Mouse (Mus musculus) lung, embryonic 14.5 days (tissue): Measurements from ENCODE around the gene Eed. TPM values are rescaled to one million over a fixed set of nuclear protein-coding genes. Genes with fewer than 3 reads are reported as not detected.

ENCODE experiments used
- ATAC-seq: fragments of 200-750 bp; cut with Nextera tagmentation; 2 replicates; pipeline ENCODE4 v1.8.0; 2017; ENCODE audit warnings: mild to moderate bottlenecking, moderate TSS enrichment, moderate library complexity; ENCODE audit not compliant: insufficient read depth
- DNase-seq: peaks from one replicate; pipeline ENCODE4 v3.0.0-alpha.2; 2015
- H3K27ac ChIP-seq: fragments of 300-500 bp; sonication (generic); 2 replicates; pipeline ENCODE4 v1.5.1; 2014; ENCODE audit warnings: low read depth, mild to moderate bottlenecking, moderate library complexity
- H3K27me3 ChIP-seq: fragments of 300-500 bp; sonication (generic); 2 replicates; pipeline ENCODE4 v1.6.1; 2014; ENCODE audit warnings: low read length, control low read depth; ENCODE audit not compliant: insufficient read depth
- H3K36me3 ChIP-seq: fragments of 300-500 bp; sonication (generic); 2 replicates; pipeline ENCODE4 v1.6.1; 2014; ENCODE audit warnings: control low read depth; ENCODE audit not compliant: insufficient read depth
- H3K4me1 ChIP-seq: fragments of 300-500 bp; sonication (generic); 2 replicates; pipeline ENCODE4 v1.6.1; 2014; ENCODE audit warnings: antibody characterized with exemption, control low read depth; ENCODE audit not compliant: insufficient read depth
- H3K4me2 ChIP-seq: fragments of 300-500 bp; sonication (generic); 2 replicates; pipeline ENCODE4 v1.6.1; 2014; ENCODE audit warnings: mild to moderate bottlenecking
- H3K4me3 ChIP-seq: fragments of 300-500 bp; sonication (generic); 2 replicates; pipeline ENCODE4 v1.5.1; 2014; ENCODE audit warnings: low read depth, low read length
- H3K9ac ChIP-seq: fragments of 300-500 bp; sonication (generic); 2 replicates; pipeline ENCODE4 v1.6.1; 2014
- H3K9me3 ChIP-seq: fragments of 300-500 bp; sonication (generic); 2 replicates; pipeline ENCODE4 v1.6.1; 2016; ENCODE audit warnings: low read depth, low read length, control low read depth
- CTCF ChIP-seq: IDR thresholded peaks from 2 replicates; pipeline ENCODE4 v1.5.1; 2016; ENCODE audit warnings: antibody characterized with exemption, low read depth
- WGBS: fragments of 180-500 bp; shearing (Covaris S2); extraction: QIAGEN DNeasy Blood & Tissue Kit; methylation state at CpG from one replicate; pipeline ENCODE4 v1.1.7; 2014; 5-methylcytosine and 5-hydroxymethylcytosine counted together
- polyA plus RNA-seq: library from polyadenylated mRNA; unstranded; fragments of >200 nt; fragmentation: Nextera tagmentation; extraction: Ambion mirVana; gene quantifications from 2 replicates; pipeline ENCODE4 v1.2.1, GENCODE M21; 2014

Gene Eed
- polyA plus RNA-seq, 1 experiment from 2014 or later = 75.5 TPM

- ATAC-seq (no peak), DNase-seq (peak; percentile 22)
- no peak overlapping the region for H3K9ac ChIP-seq
- H3K27ac ChIP-seq = no peak overlapping the region
- WGBS = 59% methylated on average over 10 of the region's 10 CpGs
- TF ChIP-seq CTCF = no peak
- H3K27me3 ChIP-seq = no peaks in the 10 kb centered on the region
- no peaks in the 10 kb centered on the region for H3K9me3 ChIP-seq
- no peak overlapping the region for H3K4me3 ChIP-seq
- H3K4me1 ChIP-seq = 0 out of 2 replicates have a peak, but pooled peaks cover 5% of the 10 kb centered on the region
- H3K36me3 ChIP-seq = no peaks in the 10 kb centered on the region
- no peak overlapping the region for H3K4me2 ChIP-seq
Observed at GRCm38 (mm10) chr7:90019570-90019969, 38.8 kb upstream of the Eed start.

GRCm38 (mm10) chr7:90016930-90017588, 36.3 kb upstream of the Eed start:
- Histone ChIP-seq H3K4me2 (no peak overlapping the region), H3K27me3 (no peaks in the 10 kb centered on the region), H3K27ac (no peak overlapping the region), H3K4me1 (no peaks in the 10 kb centered on the region), H3K36me3 (no peaks in the 10 kb centered on the region), H3K9ac (no peak overlapping the region), H3K9me3 (no peaks in the 10 kb centered on the region), H3K4me3 (no peak overlapping the region)
- 20% methylated on average over 5 of the region's 5 CpGs for WGBS
- DNase-seq = peak; percentile 38
- ATAC-seq = peak; percentile 48; the same call in 1 of the 2 replicates
- TF ChIP-seq CTCF = no peak

DNA sequence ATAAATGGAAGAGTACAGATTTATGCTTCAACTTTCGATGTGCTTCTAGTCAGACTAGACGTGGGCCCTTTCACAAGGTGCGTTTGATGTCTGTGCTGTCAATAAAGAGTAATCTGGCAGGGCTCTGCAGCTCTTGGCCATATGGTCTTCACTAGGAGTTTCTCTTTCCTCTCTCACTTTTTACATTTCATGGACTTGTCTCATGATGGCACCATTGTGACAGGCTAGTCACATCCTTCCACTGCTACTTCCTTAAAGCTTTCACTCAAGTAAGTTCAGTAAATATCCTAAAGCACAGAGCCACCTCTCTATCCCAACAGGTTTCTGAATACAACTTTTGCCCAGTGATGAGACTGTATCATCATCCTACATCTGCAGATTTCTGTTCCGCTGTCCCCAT, 35.7 kb upstream of the Eed start:
- no peak overlapping the region for H3K4me3 ChIP-seq
- ATAC-seq = peak; percentile 71; the same call in 1 of the 2 replicates

DNA sequence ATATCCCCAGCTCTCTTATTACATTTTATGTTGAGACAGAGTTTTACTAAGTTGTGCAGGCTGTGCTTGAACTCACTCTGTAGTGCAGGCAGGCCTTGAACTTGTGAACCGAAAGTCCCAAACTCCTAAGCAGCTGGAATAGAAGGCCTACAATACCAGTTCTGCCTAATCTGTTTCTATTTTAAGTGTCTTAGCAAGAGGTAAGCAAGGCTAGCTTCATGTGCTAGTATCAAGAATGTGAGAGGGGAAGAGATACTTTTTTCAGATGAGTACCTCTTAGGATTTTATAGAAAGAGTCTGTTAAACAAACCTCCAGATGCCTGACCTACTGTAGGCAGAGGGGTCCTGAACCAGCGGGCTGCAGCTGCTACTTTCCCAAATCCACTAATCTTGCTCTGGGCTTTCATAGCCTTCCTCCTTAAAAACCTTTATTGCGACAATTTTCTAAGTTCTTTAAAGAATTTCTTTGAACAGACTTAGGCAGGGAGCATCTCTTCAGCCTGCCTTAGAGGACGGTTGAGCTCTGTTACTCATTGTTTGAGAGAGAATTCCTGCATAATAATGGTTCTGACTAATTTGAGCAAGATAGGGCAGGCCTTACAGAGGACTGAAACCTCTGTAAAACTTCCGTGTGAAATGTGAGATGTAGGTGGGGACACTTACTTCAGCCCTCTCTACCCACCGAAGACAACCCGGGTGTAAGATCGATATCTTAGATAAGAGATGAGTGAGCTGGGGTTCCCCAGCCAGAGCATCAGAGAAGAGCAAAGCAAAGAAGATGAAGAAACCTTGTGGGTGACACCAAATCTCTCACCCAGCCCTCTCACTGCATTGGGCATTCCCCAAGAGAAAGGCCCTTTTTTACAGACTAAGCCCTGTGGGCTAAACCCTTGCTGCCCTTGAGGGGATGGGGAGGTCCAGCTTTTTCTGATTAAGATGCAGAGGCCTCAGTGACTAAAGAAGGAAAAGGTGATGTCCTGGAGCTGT, 26.2 kb upstream of the Eed start:
- no peak overlapping the region for H3K27ac ChIP-seq
- H3K4me1 ChIP-seq = no peaks in the 10 kb centered on the region
- WGBS = 51% methylated on average over 8 of the region's 8 CpGs
- no peaks in the 10 kb centered on the region for H3K27me3 ChIP-seq
- no peaks in the 10 kb centered on the region for H3K9me3 ChIP-seq
- TF ChIP-seq CTCF = no peak
- no peak for ATAC-seq
- H3K9ac ChIP-seq = no peak overlapping the region
- H3K4me2 ChIP-seq = no peak overlapping the region
- DNase-seq = no peak
- H3K4me3 ChIP-seq = no peak overlapping the region
- no peaks in the 10 kb centered on the region for H3K36me3 ChIP-seq

More for the DNA sequence above, 35.7 kb upstream of the Eed start:
- H3K27ac ChIP-seq = no peak overlapping the region
- H3K9me3 ChIP-seq = no peaks in the 10 kb centered on the region
- no peak overlapping the region for H3K4me2 ChIP-seq
- H3K9ac ChIP-seq = no peak overlapping the region
- TF ChIP-seq CTCF = peak; percentile 45
- H3K36me3 ChIP-seq = no peaks in the 10 kb centered on the region
- H3K4me1 ChIP-seq = no peaks in the 10 kb centered on the region
- WGBS = 51% methylated on average over 4 of the region's 4 CpGs
- peak; percentile 69 for DNase-seq
- H3K27me3 ChIP-seq = no peaks in the 10 kb centered on the region

DNA sequence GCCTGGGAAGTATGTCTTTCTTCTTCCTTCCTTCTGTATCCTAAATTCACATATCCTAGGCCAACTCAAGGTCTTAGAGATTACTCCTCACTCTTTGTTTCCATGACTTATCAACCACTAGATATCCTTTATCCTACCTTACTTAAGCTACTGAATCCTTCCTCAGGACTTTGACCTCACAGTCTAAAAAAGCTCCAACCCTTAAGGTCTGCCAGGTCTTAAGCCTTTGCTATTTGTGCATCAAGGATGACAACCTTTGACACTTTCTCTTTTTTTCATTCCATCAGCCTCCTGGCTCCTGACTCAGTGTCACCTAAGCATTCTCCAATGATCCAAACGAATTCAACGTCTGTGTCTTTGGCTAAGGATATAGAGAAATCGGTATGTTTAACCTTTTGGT, 24.0 kb upstream of the Eed start:
- TF ChIP-seq CTCF = no peak
- H3K4me1 ChIP-seq = no peaks in the 10 kb centered on the region
- H3K36me3 ChIP-seq = no peaks in the 10 kb centered on the region
- H3K9ac ChIP-seq = no peak overlapping the region
- no peak for ATAC-seq
- 92% methylated on average over 3 of the region's 3 CpGs for WGBS
- no peak overlapping the region for H3K27ac ChIP-seq
- DNase-seq = no peak
- H3K9me3 ChIP-seq = no peaks in the 10 kb centered on the region
- H3K27me3 ChIP-seq = no peaks in the 10 kb centered on the region
- H3K4me3 ChIP-seq = no peak overlapping the region
- H3K4me2 ChIP-seq = no peak overlapping the region

DNA sequence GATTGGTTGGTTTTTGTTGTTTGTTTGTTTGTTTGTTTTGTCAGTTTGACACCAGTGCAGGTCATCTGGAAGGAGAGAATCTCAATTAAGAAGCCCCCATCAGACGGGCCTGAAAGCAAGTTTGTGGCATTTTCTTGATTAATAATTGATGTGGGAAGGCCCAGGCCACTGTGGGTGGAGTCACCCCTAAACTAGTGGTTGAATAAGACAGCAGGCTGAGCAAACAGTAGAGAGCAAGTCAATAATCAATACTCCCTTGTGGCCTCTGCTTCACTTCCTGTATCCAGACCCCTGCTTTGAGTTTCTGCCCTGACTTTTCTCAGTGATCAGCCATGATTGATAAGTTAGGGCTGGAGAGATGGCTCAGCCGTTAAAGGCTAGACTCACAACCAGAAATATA, 21.6 kb upstream of the Eed start:
- H3K4me2 ChIP-seq = no peak overlapping the region
- no peak overlapping the region for H3K27ac ChIP-seq
- DNase-seq = no peak
- H3K9ac ChIP-seq = no peak overlapping the region
- TF ChIP-seq CTCF = no peak
- H3K9me3 ChIP-seq = no peaks in the 10 kb centered on the region
- no peak overlapping the region for H3K4me3 ChIP-seq
- no peaks in the 10 kb centered on the region for H3K36me3 ChIP-seq
- ATAC-seq = no peak
- H3K4me1 ChIP-seq = no peaks in the 10 kb centered on the region
- whole genome bisulfite sequencing = 53% methylated on average over 2 of the region's 2 CpGs
- no peaks in the 10 kb centered on the region for H3K27me3 ChIP-seq

DNA sequence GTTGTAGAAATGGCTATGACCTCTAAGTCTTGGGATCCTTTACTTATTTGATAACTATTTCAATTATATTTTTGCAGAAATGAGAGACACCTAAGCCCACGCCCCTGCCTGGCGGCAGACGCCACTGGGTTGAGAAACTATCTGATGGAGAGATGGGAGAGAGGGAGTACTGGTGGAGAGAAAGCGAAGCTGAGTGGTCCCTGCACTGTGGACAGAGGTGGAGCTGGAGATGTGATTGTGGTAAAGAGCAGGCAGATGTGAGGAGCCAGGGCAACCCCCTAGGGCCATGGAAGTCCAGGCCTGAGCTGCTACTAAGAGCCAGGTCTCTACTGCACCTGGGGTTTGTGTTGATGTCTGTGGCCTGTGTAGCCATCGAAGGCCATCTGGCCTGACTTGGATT, 18.7 kb upstream of the Eed start:
- no peaks in the 10 kb centered on the region for H3K36me3 ChIP-seq
- DNase-seq = no peak
- 90% methylated on average over 5 of the region's 5 CpGs for WGBS

More for the DNA sequence above, 18.7 kb upstream of the Eed start:
- ATAC-seq = no peak
- no peak for TF ChIP-seq CTCF
- no peaks in the 10 kb centered on the region for H3K27me3 ChIP-seq
- no peaks in the 10 kb centered on the region for H3K4me1 ChIP-seq
- H3K4me2 ChIP-seq = no peak overlapping the region
- H3K4me3 ChIP-seq = no peak overlapping the region
- no peak overlapping the region for H3K9ac ChIP-seq
- H3K27ac ChIP-seq = no peak overlapping the region
- H3K9me3 ChIP-seq = no peaks in the 10 kb centered on the region
